Mouse (Mus musculus) lung, postnatal 0 days (tissue): Measurements from ENCODE around the gene Cd52. TPM values are rescaled to one million over a fixed set of nuclear protein-coding genes. Genes with fewer than 3 reads are reported as not detected.

Experiments
- ATAC-seq: fragments of 200-750 bp; cut with Nextera tagmentation; 2 replicates; pipeline ENCODE4 v1.8.0; 2017; ENCODE audit warnings: moderate library complexity
- DNase-seq: peaks from one replicate; pipeline ENCODE4 v3.0.0-alpha.2; 2016; ENCODE audit warnings: low spot score
- H3K27ac ChIP-seq: fragments of 300-500 bp; sonication (generic); 2 replicates; pipeline ENCODE4 v1.5.1; 2014; ENCODE audit warnings: antibody characterized with exemption, mild to moderate bottlenecking, low read length, mixed read lengths
- H3K27me3 ChIP-seq: fragments of 300-500 bp; sonication (generic); replicated peaks from 2 replicates; pipeline ENCODE4 v1.6.1; 2014; ENCODE audit warnings: low read length, mixed read lengths; ENCODE audit not compliant: insufficient read depth
- H3K36me3 ChIP-seq: fragments of 300-500 bp; sonication (generic); 2 replicates; pipeline ENCODE4 v1.6.1; 2014; ENCODE audit warnings: low read length, mixed read lengths; ENCODE audit not compliant: insufficient read depth
- H3K4me1 ChIP-seq: fragments of 300-500 bp; sonication (generic); 2 replicates; pipeline ENCODE4 v1.6.1; 2014; ENCODE audit warnings: antibody characterized with exemption, low read depth, low read length, mixed read lengths; ENCODE audit not compliant: insufficient read depth
- H3K4me2 ChIP-seq: fragments of 300-500 bp; sonication (generic); replicated peaks from 2 replicates; pipeline ENCODE4 v1.6.1; 2014; ENCODE audit warnings: low read depth, mild to moderate bottlenecking, low read length, moderate library complexity, mixed read lengths
- H3K4me3 ChIP-seq: fragments of 300-500 bp; sonication (generic); 2 replicates; pipeline ENCODE4 v1.5.1; 2014; ENCODE audit warnings: low read depth, low read length
- H3K9ac ChIP-seq: fragments of 300-500 bp; sonication (generic); replicated peaks from 2 replicates; pipeline ENCODE4 v1.6.1; 2014; ENCODE audit warnings: low read depth, mild to moderate bottlenecking
- H3K9me3 ChIP-seq: fragments of 300-500 bp; sonication (generic); 2 replicates; pipeline ENCODE4 v1.6.1; 2016; ENCODE audit warnings: low read length, mixed read lengths
- CTCF ChIP-seq: IDR thresholded peaks from 2 replicates; pipeline ENCODE4 v1.5.1; 2016; ENCODE audit warnings: antibody characterized with exemption, mild to moderate bottlenecking
- EP300 ChIP-seq: IDR thresholded peaks from 2 replicates; pipeline ENCODE4 v1.6.1; 2016; ENCODE audit warnings: antibody characterized with exemption, mild to moderate bottlenecking, control low read depth
- WGBS: fragments of 180-500 bp; shearing (Covaris S2); extraction: QIAGEN DNeasy Blood & Tissue Kit; methylation state at CpG from one replicate; pipeline ENCODE4 v1.1.7; 2014; 5-methylcytosine and 5-hydroxymethylcytosine counted together
- polyA plus RNA-seq: library from polyadenylated mRNA; unstranded; fragments of >200 nt; fragmentation: Nextera tagmentation; extraction: Ambion mirVana; gene quantifications from 2 replicates; pipeline ENCODE4 v1.2.1, GENCODE M21; 2015

Gene Cd52
- polyA plus RNA-seq, 1 experiment from 2014 or later = 65.9 TPM

GRCm38 (mm10) chr4:134068793-134069580, 25.9 kb downstream of the Cd52 start:
- Histone ChIP-seq H3K9ac (no peak overlapping the region), H3K27ac (no peak overlapping the region), H3K4me3 (no peak overlapping the region), H3K9me3 (no peaks in the 10 kb centered on the region), H3K27me3 (no peaks in the 10 kb centered on the region), H3K4me2 (no peak overlapping the region), H3K36me3 (no peaks in the 10 kb centered on the region), H3K4me1 (no peaks in the 10 kb centered on the region)
- TF ChIP-seq CTCF (no peak), EP300 (no peak)
- ATAC-seq (no peak), DNase-seq (no peak)
- WGBS = 84% methylated on average over 4 of the region's 4 CpGs

GRCm38 (mm10) chr4:134067833-134068544, 26.9 kb downstream of the Cd52 start:
- no peaks in the 10 kb centered on the region for H3K36me3 ChIP-seq
- ATAC-seq = peak; percentile 78
- no peaks in the 10 kb centered on the region for H3K4me1 ChIP-seq
- 55% methylated on average over 7 of the region's 7 CpGs for WGBS
- no peak for TF ChIP-seq EP300
- peak; percentile 73 for DNase-seq
- H3K27me3 ChIP-seq = no peaks in the 10 kb centered on the region
- no peak overlapping the region for H3K27ac ChIP-seq
- H3K4me3 ChIP-seq = no peak overlapping the region
- H3K9me3 ChIP-seq = no peaks in the 10 kb centered on the region
- no peak overlapping the region for H3K4me2 ChIP-seq
- H3K9ac ChIP-seq = no peak overlapping the region

DNA sequence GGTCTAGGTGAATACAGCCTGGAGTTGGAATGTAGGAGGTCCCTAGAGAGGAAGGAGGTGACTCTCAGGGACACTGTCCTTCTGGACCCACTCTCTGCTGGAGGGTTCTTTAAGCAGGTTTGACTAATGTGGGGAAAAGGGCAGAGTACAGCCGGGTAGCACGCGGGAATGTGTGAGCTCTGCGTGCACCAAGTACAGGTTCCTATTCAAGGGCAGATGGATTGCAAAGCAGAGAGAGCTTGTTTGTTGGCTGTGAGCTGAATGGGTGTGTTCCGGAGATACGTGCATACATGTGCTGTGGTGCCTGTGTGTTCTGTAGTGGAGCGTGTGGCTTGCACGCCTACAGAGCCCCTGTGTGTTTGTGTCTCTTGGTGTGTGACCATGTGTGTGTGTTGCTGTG, 27.5 kb downstream of the Cd52 start:
- Histone ChIP-seq H3K27me3 (no peaks in the 10 kb centered on the region), H3K4me3 (no peak overlapping the region), H3K36me3 (no peaks in the 10 kb centered on the region), H3K27ac (no peak overlapping the region), H3K9ac (no peak overlapping the region), H3K4me2 (no peak overlapping the region), H3K4me1 (no peaks in the 10 kb centered on the region), H3K9me3 (no peaks in the 10 kb centered on the region)
- peak; percentile 26 for ATAC-seq
- DNase-seq = no peak
- 59% methylated on average over 8 of the region's 8 CpGs for WGBS
- TF ChIP-seq CTCF = no peak
- TF ChIP-seq EP300 = no peak

DNA sequence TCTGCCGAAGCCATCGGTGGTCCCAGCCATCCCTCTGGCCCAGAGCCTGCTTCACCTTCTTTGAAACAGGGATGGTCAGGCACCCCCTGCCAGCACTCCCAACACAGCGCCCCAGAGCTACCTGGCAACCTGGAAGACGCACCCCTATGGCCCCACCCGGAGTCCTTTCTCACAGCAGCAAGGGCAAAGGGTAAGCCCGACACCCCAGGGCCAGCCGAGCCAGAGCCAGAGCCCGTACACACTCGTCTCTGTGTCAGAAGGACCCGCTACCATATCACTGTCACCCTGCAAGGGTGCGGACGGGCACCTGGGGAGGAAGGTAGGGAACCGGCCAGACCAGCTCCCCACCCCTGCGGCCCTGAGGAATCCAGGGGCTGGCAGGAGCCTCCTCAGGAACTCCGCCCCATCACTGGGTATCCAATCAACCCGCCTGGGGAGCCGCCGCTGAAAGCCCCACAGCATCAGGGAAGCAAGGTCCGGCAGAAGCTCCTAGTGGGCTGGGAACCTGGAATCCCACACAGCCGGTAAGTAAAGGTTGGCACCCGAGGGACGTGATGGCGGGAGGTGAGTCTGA, 29.4 kb downstream of the Cd52 start:
- H3K36me3 ChIP-seq = no peaks in the 10 kb centered on the region
- peak; percentile 74 for ATAC-seq
- peak; percentile 48 for DNase-seq
- H3K4me3 ChIP-seq = no peak overlapping the region
- peak overlapping the region; percentile 43 for H3K4me2 ChIP-seq
- H3K9ac ChIP-seq = no peak overlapping the region
- H3K9me3 ChIP-seq = no peaks in the 10 kb centered on the region
- no peaks in the 10 kb centered on the region for H3K4me1 ChIP-seq
- WGBS = 16% methylated on average over 22 of the region's 23 CpGs
- H3K27me3 ChIP-seq = no peaks in the 10 kb centered on the region
- TF ChIP-seq EP300 = no peak
- TF ChIP-seq CTCF = no peak
- H3K27ac ChIP-seq = no peak overlapping the region

- no peak overlapping the region for H3K4me3 ChIP-seq
- H3K9ac ChIP-seq = no peak overlapping the region
- no peaks in the 10 kb centered on the region for H3K4me1 ChIP-seq
- no peak overlapping the region for H3K4me2 ChIP-seq
- 43% methylated on average over 6 of the region's 8 CpGs for WGBS
- no peaks in the 10 kb centered on the region for H3K36me3 ChIP-seq
- H3K27me3 ChIP-seq = no peaks in the 10 kb centered on the region
- no peak for TF ChIP-seq CTCF
- TF ChIP-seq EP300 = no peak
- ATAC-seq = no peak
- DNase-seq = no peak
- H3K27ac ChIP-seq = no peak overlapping the region
- H3K9me3 ChIP-seq = no peaks in the 10 kb centered on the region
Observed at GRCm38 (mm10) chr4:134062561-134062960, 32.3 kb downstream of the Cd52 start.

DNA sequence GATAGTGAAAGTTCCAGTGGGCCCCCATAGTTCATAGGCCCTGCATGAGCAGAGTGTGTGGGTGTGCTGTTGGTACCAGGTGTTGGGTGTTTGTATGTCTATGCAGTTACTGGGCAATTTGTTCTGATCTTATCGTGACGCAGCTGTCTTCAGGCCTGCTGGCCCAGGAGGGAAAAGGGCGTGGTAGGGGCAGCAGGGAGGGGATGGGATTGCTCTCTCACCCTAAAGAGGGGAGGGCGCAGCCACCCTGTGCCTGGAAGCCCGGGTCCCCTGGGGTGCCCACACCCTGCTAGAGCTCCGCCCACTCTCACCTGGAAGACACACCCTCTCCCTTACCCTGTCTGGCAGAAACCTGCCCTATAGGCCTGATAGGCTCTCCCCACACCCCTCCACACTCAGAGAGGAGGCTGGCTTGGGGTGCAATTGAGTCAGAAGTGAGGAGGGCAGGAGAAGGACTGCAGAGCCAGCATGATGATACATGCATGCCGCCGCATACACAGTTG, 32.9 kb downstream of the Cd52 start:
- ATAC-seq = peak; percentile 20
- Histone ChIP-seq H3K4me3 (no peak overlapping the region), H3K4me1 (no peaks in the 10 kb centered on the region), H3K9me3 (no peaks in the 10 kb centered on the region), H3K9ac (no peak overlapping the region), H3K27ac (peak overlapping the region; percentile 2; the same call in 1 of the 2 replicates), H3K4me2 (no peak overlapping the region), H3K27me3 (no peaks in the 10 kb centered on the region), H3K36me3 (no peaks in the 10 kb centered on the region)
- WGBS = 51% methylated on average over 8 of the region's 8 CpGs
- DNase-seq = peak; percentile 27
- TF ChIP-seq CTCF = no peak
- no peak for TF ChIP-seq EP300
